Comparison of ENCODE assay signal across 27 mouse cellular contexts in genomic region chr3:58990556-58990955, GRCm38 (mm10). TPM values are rescaled to one million over a fixed set of nuclear protein-coding genes. Genes with fewer than 3 reads are reported as not detected.
"Had no signal": no experiment of that assay in that cellular context is flagged by ENCODE, and none has a peak within 500 bp of the region (broad histone marks: within the 10 kb centered on the region; RNA-seq: fewer than 3 reads in every experiment).

No protein-coding gene starts in this region.

- H3K4me2 ChIP-seq: embryonic facial prominence, embryonic 12.5 days; embryonic facial prominence, embryonic 13.5 days; embryonic facial prominence, embryonic 15.5 days; forebrain, embryonic 12.5 days; forebrain, embryonic 13.5 days; forebrain, embryonic 15.5 days had no signal

- DNase-seq: cerebellum, adult 2 months; cerebellum, adult 8-10 months; cerebellum, adult 9-10 months; cerebellum, adult 9-11 months; cerebellum, postnatal 10 days; cerebellum, postnatal 14 days; cerebellum, postnatal 25 days; cerebellum, postnatal 36 days; embryo, embryonic 11 days; forebrain, postnatal 0 days; gastrocnemius, adult 2 months; gastrocnemius, postnatal 10 days; gastrocnemius, postnatal 14 days; gastrocnemius, postnatal 25 days; gastrocnemius, postnatal 36 days; heart, adult 2 months had no signal

- H3K36me3 ChIP-seq: embryonic facial prominence, embryonic 10.5 days; embryonic facial prominence, embryonic 12.5 days; embryonic facial prominence, embryonic 13.5 days; embryonic facial prominence, embryonic 15.5 days; forebrain, embryonic 10.5 days; forebrain, embryonic 12.5 days; forebrain, embryonic 15.5 days had no signal

- H3K4me3 ChIP-seq: embryonic facial prominence, embryonic 10.5 days; embryonic facial prominence, embryonic 12.5 days; embryonic facial prominence, embryonic 13.5 days; embryonic facial prominence, embryonic 15.5 days; erythroblast, embryonic 14.5 days; forebrain, embryonic 10.5 days; forebrain, embryonic 12.5 days; forebrain, embryonic 13.5 days; forebrain, embryonic 15.5 days; gastrocnemius, adult 2 months; heart, adult 2 months had no signal

- H3K9ac ChIP-seq: embryonic facial prominence, embryonic 12.5 days; embryonic facial prominence, embryonic 13.5 days; embryonic facial prominence, embryonic 15.5 days; forebrain, embryonic 12.5 days; forebrain, embryonic 13.5 days; forebrain, embryonic 15.5 days; forebrain, postnatal 0 days had no signal

- H3K9me3 ChIP-seq: embryonic facial prominence, embryonic 10.5 days; embryonic facial prominence, embryonic 12.5 days; embryonic facial prominence, embryonic 13.5 days; embryonic facial prominence, embryonic 15.5 days; forebrain, embryonic 10.5 days; forebrain, embryonic 12.5 days; forebrain, embryonic 13.5 days; forebrain, embryonic 15.5 days had no signal

- H3K27me3 ChIP-seq: embryonic facial prominence, embryonic 15.5 days; forebrain, embryonic 12.5 days; forebrain, embryonic 15.5 days had no signal

- H3K27ac ChIP-seq: embryonic facial prominence, embryonic 10.5 days; embryonic facial prominence, embryonic 12.5 days; embryonic facial prominence, embryonic 13.5 days; embryonic facial prominence, embryonic 15.5 days; forebrain, embryonic 10.5 days; forebrain, embryonic 12.5 days; forebrain, embryonic 13.5 days; forebrain, embryonic 15.5 days; gastrocnemius, adult 2 months; heart, adult 2 months had no signal

- ATAC-seq: forebrain, embryonic 13.5 days; forebrain, embryonic 14.5 days; forebrain, embryonic 15.5 days; forebrain, embryonic 16.5 days; forebrain, postnatal 0 days had no signal

- H3K4me1 ChIP-seq: embryonic facial prominence, embryonic 12.5 days; embryonic facial prominence, embryonic 15.5 days; forebrain, embryonic 13.5 days; forebrain, embryonic 15.5 days had no signal

RNA-seq across cellular contexts. Expression of gene Med12l, which starts 15.1 kb away (rescaled TPM):
- polyA plus RNA-seq: erythroblast, embryonic 14.5 days had no signal
